Mouse (Mus musculus): ENCODE data around the gene Shtn1. TPM values are rescaled to one million over a fixed set of nuclear protein-coding genes. Genes with fewer than 3 reads are reported as not detected.

The Shtn1 gene
- polyA plus RNA-seq, 1 experiment from 2014 or later: 15.5 TPM

- Histone ChIP-seq H3K36me3 (no peaks in the 10 kb centered on the region), H3K9ac (replicated peaks) (no peak overlapping the region), H3K27ac (no peak overlapping the region), H3K27me3 (no peaks in the 10 kb centered on the region), H3K4me1 (replicated peaks) (peaks cover 12% of the 10 kb centered on the region), H3K9me3 (no peaks in the 10 kb centered on the region), H3K4me3 (replicated peaks) (no peak overlapping the region), H3K4me2 (replicated peaks) (no peak overlapping the region)
- ATAC-seq: no peak
- 86% methylated on average over 9 of the region's 9 CpGs for WGBS
Observed at GRCm38 (mm10) chr19:59051622-59052021, 24.3 kb downstream of the Shtn1 start.

GRCm38 (mm10) chr19:59048852-59049251 is 27.0 kb downstream of the Shtn1 start:
- no peaks in the 10 kb centered on the region for H3K9me3 ChIP-seq
- H3K4me1 ChIP-seq (replicated peaks): peaks cover 16% of the 10 kb centered on the region
- H3K9ac ChIP-seq (replicated peaks): no peak overlapping the region
- H3K4me3 ChIP-seq (replicated peaks): no peak overlapping the region
- H3K36me3 ChIP-seq: no peaks in the 10 kb centered on the region
- H3K27ac ChIP-seq: no peak overlapping the region
- H3K27me3 ChIP-seq: no peaks in the 10 kb centered on the region
- 89% methylated on average over 6 of the region's 6 CpGs for WGBS
- no peak overlapping the region for H3K4me2 ChIP-seq (replicated peaks)
- ATAC-seq: no peak

DNA sequence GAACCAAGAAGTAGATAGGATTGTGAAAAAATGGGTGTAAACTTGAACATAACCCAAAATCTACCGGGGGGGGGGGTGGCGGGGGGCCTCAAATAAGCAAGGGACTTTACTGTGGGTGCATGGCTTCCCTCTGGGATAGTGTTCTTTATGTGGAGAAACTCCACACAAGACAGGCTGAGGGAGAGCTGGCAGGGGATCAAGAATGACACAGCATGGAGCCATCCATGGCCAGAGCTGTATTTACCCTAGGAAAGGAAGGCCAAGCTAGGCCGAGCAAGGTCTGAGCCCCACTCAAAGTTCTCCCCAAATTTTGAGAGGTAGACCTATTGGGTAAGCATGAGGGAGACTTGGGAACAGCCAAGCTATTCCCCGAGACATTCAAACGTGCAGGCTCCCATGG is 28.4 kb downstream of the Shtn1 start:
- peaks cover 15% of the 10 kb centered on the region for H3K4me1 ChIP-seq (replicated peaks)
- no peaks in the 10 kb centered on the region for H3K36me3 ChIP-seq
- no peak overlapping the region for H3K4me2 ChIP-seq (replicated peaks)
- no peak overlapping the region for H3K27ac ChIP-seq
- no peaks in the 10 kb centered on the region for H3K27me3 ChIP-seq
- no peak for ATAC-seq
- no peaks in the 10 kb centered on the region for H3K9me3 ChIP-seq
- no peak overlapping the region for H3K9ac ChIP-seq (replicated peaks)
- H3K4me3 ChIP-seq (replicated peaks): no peak overlapping the region
- 85% methylated on average over 5 of the region's 5 CpGs for WGBS

DNA sequence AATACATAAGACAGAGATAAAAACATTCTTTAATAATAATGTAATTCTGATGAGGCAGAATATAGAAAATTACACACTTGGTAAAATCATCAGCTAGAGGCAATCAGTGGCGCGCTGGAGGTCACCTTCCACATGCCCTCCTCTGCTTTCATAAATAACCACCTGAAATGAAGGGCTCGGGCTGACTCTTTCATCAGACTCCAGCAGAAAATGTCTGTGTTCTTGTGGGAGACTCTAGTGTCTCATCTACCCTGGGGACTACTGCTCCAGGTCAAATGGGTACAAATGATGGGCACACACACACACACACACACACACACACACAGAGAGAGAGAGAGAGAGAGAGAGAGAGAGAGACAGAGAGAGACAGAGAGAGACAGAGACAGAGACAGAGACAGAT is 34.8 kb downstream of the Shtn1 start:
- no peak overlapping the region for H3K9ac ChIP-seq (replicated peaks)
- H3K4me1 ChIP-seq (replicated peaks): peaks cover 8% of the 10 kb centered on the region; the same call in 1 of the 2 replicates
- H3K4me2 ChIP-seq (replicated peaks): no peak overlapping the region
- no peak for ATAC-seq
- peaks cover 4% of the 10 kb centered on the region; the same call in 1 of the 2 replicates for H3K27me3 ChIP-seq
- H3K27ac ChIP-seq: no peak overlapping the region
- no peaks in the 10 kb centered on the region for H3K36me3 ChIP-seq
- H3K4me3 ChIP-seq (replicated peaks): no peak overlapping the region
- H3K9me3 ChIP-seq: no peaks in the 10 kb centered on the region
- 79% methylated on average over 3 of the region's 3 CpGs for WGBS

DNA sequence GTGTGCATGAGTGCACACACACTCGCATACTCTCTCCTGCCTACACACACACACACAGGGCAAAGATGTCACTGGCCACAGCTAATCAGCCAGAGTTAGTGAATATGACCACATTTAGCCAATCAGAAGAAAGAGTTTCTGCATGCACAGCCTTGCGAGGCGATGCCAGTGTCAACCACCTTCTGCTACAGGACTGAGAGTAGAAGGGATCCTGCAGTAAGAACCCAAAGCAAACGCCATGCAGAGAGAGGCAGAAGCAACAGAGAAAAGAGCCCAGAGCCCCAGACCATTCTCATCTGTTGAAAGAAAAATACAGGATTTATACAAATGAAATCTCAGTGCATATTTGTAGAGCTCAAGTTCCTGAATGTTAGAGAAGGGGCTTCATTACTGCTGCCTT is 37.1 kb downstream of the Shtn1 start:
- ATAC-seq: no peak
- H3K4me2 ChIP-seq (replicated peaks): no peak overlapping the region
- 0 out of 2 replicates have a peak, but pooled peaks cover 5% of the 10 kb centered on the region for H3K36me3 ChIP-seq
- H3K4me1 ChIP-seq (replicated peaks): peaks cover 4% of the 10 kb centered on the region; the same call in 1 of the 2 replicates
- 85% methylated on average over 4 of the region's 4 CpGs for WGBS
- H3K9me3 ChIP-seq: no peaks in the 10 kb centered on the region
- H3K4me3 ChIP-seq (replicated peaks): no peak overlapping the region
- peaks cover 4% of the 10 kb centered on the region; the same call in 1 of the 2 replicates for H3K27me3 ChIP-seq
- no peak overlapping the region for H3K9ac ChIP-seq (replicated peaks)
- H3K27ac ChIP-seq: no peak overlapping the region

DNA sequence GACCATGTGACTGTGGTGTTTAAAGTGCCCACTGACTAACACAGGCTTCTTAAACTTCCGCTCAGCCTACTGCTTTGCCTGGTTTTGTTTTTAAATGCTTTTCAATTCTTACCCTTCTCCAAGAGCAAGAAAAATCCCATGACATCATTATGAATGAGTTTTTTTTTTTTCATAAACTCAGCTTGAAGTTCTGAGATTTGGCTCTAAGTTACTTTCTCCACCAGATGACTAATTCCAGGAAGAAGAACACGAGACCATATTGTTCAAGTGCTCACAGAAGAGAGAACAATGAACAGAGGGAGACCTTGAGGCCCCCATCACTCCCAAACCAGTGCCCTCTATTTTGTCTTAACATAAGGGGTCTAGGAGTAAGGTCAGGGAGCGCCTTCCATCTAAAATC is 39.1 kb downstream of the Shtn1 start:
- Histone ChIP-seq H3K27ac (no peak overlapping the region), H3K4me1 (replicated peaks) (no peaks in the 10 kb centered on the region), H3K27me3 (peaks cover 4% of the 10 kb centered on the region; the same call in 1 of the 2 replicates), H3K36me3 (0 out of 2 replicates have a peak, but pooled peaks cover 5% of the 10 kb centered on the region), H3K4me3 (replicated peaks) (no peak overlapping the region), H3K9ac (replicated peaks) (no peak overlapping the region), H3K4me2 (replicated peaks) (no peak overlapping the region), H3K9me3 (no peaks in the 10 kb centered on the region)
- ATAC-seq: no peak
- 64% methylated on average over 3 of the region's 3 CpGs for WGBS

- Histone ChIP-seq H3K9me3 (no peaks in the 10 kb centered on the region), H3K27ac (no peak overlapping the region), H3K4me1 (replicated peaks) (no peaks in the 10 kb centered on the region), H3K4me3 (replicated peaks) (no peak overlapping the region), H3K9ac (replicated peaks) (no peak overlapping the region), H3K36me3 (0 out of 2 replicates have a peak, but pooled peaks cover 5% of the 10 kb centered on the region), H3K27me3 (no peaks in the 10 kb centered on the region), H3K4me2 (replicated peaks) (no peak overlapping the region)
- no peak for ATAC-seq
- 52% methylated on average over 4 of the region's 4 CpGs for WGBS
Observed at GRCm38 (mm10) chr19:59033241-59033640, 42.7 kb downstream of the Shtn1 start.

DNA sequence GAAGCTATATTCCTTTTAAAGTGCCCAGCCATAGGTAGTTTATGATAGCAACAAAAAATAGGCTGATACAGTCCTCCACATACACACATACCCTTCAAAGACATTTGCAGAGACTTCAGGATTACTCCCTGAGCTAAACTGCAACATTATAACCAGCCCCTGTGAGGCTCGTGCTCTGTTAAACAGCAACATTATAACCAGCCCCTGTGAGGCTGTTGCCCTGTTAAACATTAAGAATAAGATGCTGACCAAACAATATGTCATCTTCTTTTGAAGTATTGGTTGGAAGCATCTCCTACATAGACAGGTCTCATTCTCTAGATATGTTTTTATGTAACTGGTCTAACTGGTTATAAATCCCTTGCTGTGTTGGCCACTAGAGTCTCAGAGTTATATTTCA is 45.7 kb downstream of the Shtn1 start:
- Histone ChIP-seq H3K9me3 (no peaks in the 10 kb centered on the region), H3K4me2 (replicated peaks) (no peak overlapping the region), H3K4me1 (replicated peaks) (no peaks in the 10 kb centered on the region), H3K4me3 (replicated peaks) (no peak overlapping the region), H3K9ac (replicated peaks) (no peak overlapping the region), H3K36me3 (peaks cover 8% of the 10 kb centered on the region; the same call in 1 of the 2 replicates), H3K27me3 (0 out of 2 replicates have a peak, but pooled peaks cover 3% of the 10 kb centered on the region), H3K27ac (no peak overlapping the region)
- ATAC-seq: no peak
- 87% methylated on average over 1 of the region's 1 CpGs for WGBS

GRCm38 (mm10) chr19:59029011-59029410 is 46.9 kb downstream of the Shtn1 start:
- H3K4me3 ChIP-seq (replicated peaks): no peak overlapping the region
- no peaks in the 10 kb centered on the region for H3K4me1 ChIP-seq (replicated peaks)
- H3K27me3 ChIP-seq: 0 out of 2 replicates have a peak, but pooled peaks cover 3% of the 10 kb centered on the region
- no peak overlapping the region for H3K4me2 ChIP-seq (replicated peaks)
- H3K9me3 ChIP-seq: no peaks in the 10 kb centered on the region
- 64% methylated on average over 9 of the region's 9 CpGs for WGBS
- no peak for ATAC-seq
- peaks cover 3% of the 10 kb centered on the region; the same call in 1 of the 2 replicates for H3K36me3 ChIP-seq
- H3K9ac ChIP-seq (replicated peaks): no peak overlapping the region
- H3K27ac ChIP-seq: no peak overlapping the region

DNA sequence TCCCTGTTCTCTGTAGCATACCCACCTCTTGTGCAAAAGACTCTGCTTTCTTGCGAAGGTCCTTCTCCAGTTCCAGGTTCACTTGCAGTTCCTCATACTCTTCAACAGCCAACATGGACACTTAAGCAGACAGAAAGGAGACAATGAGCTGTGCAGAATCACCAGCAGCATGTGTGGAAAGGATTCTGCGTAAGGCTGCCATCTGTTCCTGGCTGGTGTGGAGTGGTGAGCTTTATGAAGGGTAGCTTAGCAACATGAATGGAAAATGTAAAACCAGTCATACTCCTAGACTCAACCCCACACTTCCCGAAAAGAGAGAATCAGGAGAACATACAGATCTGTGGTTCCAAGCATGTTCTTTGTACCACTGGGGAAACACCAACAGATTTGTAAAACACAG is 47.8 kb downstream of the Shtn1 start:
- no peak for ATAC-seq
- WGBS: 83% methylated on average over 3 of the region's 3 CpGs
- Histone ChIP-seq H3K4me1 (replicated peaks) (no peaks in the 10 kb centered on the region), H3K9ac (replicated peaks) (no peak overlapping the region), H3K4me2 (replicated peaks) (no peak overlapping the region), H3K4me3 (replicated peaks) (no peak overlapping the region), H3K9me3 (no peaks in the 10 kb centered on the region), H3K27me3 (0 out of 2 replicates have a peak, but pooled peaks cover 3% of the 10 kb centered on the region), H3K36me3 (peaks cover 3% of the 10 kb centered on the region; the same call in 1 of the 2 replicates), H3K27ac (no peak overlapping the region)

DNA sequence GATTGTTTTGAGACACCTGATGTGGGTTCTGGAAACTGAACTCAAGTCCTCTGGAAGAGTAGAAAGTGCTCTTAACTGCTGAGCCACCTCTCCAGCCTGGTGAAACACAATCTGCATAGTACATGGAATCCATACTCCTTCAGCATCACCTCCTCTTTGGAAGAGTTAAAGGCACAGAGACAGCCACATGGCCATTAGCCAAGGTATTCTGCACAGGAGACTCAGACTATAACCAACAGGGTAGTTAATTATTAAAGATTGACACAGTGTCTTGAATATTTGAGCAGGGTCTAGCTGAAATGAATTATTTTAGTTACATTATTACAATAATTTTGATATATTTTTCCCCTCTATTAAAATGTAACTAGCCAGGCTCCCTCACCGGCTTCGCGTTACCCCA is 52.0 kb downstream of the Shtn1 start:
- 95% methylated on average over 3 of the region's 3 CpGs for WGBS

GRCm38 (mm10) chr19:59021644-59022043 is 54.3 kb downstream of the Shtn1 start:
- H3K36me3 ChIP-seq: peaks cover 8% of the 10 kb centered on the region; the same call in 1 of the 2 replicates

More for the DNA sequence above, 52.0 kb downstream of the Shtn1 start:
- 0 out of 2 replicates have a peak, but pooled peaks cover 3% of the 10 kb centered on the region for H3K27me3 ChIP-seq
- peaks cover 4% of the 10 kb centered on the region for H3K9me3 ChIP-seq
- no peaks in the 10 kb centered on the region for H3K4me1 ChIP-seq (replicated peaks)
- no peak overlapping the region for H3K9ac ChIP-seq (replicated peaks)
- no peak overlapping the region for H3K27ac ChIP-seq
- H3K4me3 ChIP-seq (replicated peaks): no peak overlapping the region
- H3K36me3 ChIP-seq: peaks cover 12% of the 10 kb centered on the region
- H3K4me2 ChIP-seq (replicated peaks): no peak overlapping the region
- no peak for ATAC-seq

DNA sequence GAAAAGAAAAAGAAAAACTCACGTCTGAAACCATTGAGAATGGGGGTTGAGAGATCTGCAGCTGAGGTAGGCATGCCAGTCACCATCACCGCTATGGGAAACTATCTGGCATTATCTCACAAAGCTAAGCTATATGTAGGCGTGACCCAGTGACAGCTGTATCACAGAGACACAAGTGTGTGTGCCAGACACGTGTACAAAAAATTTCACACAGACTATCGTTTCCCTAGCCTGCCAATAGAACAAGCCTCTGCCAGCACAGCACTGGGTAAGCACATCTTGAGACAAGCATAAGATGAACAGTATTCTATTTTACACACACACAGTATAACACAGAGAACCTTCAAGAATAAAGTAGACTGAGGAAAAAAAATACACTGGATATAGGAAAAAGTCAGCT is 65.1 kb downstream of the Shtn1 start:
- no peaks in the 10 kb centered on the region for H3K9me3 ChIP-seq
- peaks cover 18% of the 10 kb centered on the region for H3K27me3 ChIP-seq
- ATAC-seq: no peak
- no peaks in the 10 kb centered on the region for H3K36me3 ChIP-seq
- no peak overlapping the region for H3K9ac ChIP-seq (replicated peaks)
- H3K4me3 ChIP-seq (replicated peaks): no peak overlapping the region
- no peak overlapping the region for H3K4me2 ChIP-seq (replicated peaks)
- no peak overlapping the region for H3K27ac ChIP-seq
- 83% methylated on average over 5 of the region's 5 CpGs for WGBS
- H3K4me1 ChIP-seq (replicated peaks): peaks cover 8% of the 10 kb centered on the region; the same call in 1 of the 2 replicates

More at GRCm38 (mm10) chr19:59021644-59022043, 54.3 kb downstream of the Shtn1 start:
- H3K4me1 ChIP-seq (replicated peaks): no peaks in the 10 kb centered on the region
- no peak for ATAC-seq
- H3K4me3 ChIP-seq (replicated peaks): no peak overlapping the region
- H3K27me3 ChIP-seq: no peaks in the 10 kb centered on the region
- no peak overlapping the region for H3K27ac ChIP-seq
- no peak overlapping the region for H3K9ac ChIP-seq (replicated peaks)
- no peak overlapping the region for H3K4me2 ChIP-seq (replicated peaks)
- H3K9me3 ChIP-seq: peaks cover 4% of the 10 kb centered on the region
